Mouse (Mus musculus) embryo, embryonic 10.5 days (tissue): ENCODE measurements around the gene Ascl1.

Experiments used
- DNase-seq: peaks from one replicate; pipeline ENCODE4 v3.0.0-alpha.2; 2015; ENCODE audit warnings: low spot score

Ascl1 gene

DNA sequence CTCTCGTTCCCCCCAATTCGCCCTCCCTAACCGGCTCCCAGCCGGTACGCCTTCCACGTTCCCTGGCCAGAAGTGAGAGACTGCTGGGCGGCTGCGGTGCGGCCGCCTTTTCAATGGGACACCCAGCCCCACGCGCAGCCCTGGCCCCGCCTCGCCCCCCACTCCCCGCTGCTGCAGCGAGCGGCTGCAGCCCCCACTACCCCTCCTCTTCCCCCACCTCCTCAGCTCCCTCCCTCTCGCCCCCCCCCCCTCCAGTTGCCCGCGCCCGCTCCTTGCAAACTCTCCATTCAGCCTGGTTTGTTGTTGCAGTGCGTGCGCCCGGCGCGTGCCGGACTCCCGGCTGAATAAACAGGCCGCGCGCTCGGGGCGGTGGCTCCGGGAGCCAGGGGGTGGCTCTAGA lies at the start of gene Ascl1:
Gene Ascl1 (minus strand): TSS at position 85 of the 400 bp plus-strand sequence.
- DNase-seq: no peak

DNA sequence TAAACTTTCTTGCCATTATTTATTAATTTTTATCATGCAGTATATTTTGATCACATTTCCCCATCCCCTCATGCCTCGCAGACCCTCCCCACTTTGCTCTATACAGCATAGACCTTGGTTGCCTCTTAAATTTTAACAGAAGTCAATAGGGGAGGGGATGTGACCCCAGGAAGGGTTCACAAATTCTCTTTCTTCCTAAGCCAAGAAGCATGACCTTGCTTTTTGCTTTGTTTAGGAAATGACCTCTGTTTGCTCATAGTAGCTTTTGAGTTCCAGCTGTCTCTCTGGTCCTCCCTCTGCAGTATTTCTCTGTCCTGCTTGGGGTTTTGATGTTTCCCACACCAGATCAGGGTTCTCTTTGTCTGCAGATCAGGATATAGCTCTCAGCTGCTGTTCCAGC lies 40.7 kb upstream of the Ascl1 start:
- no peak for DNase-seq

DNA sequence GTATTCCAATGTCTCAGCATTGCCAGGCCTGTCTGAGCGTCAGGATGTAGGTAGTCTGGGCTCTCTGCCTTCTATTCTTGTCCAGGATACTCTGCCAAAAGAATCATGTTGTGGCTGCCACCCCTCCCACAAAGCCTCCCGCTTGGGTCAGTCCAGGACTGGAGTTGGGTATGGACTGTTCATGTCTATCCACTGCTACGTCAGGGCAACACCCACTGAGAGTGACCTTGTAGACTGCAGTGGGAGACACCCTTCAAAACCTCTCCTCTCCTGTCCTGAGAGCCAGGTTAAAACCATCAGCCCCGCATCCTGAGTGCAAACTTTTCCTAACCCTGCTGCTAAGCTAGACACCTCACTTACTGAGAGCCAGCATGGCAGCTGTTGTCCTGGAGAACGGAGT lies 28.2 kb upstream of the Ascl1 start, which contains the start of gene Pah:
Gene Pah (plus strand): TSS at position 150 of the 400 bp plus-strand sequence.
- no peak for DNase-seq

GRCm38 (mm10) chr10:87520401-87521116 lies 27.1 kb upstream of the Ascl1 start:
- DNase-seq: no peak

GRCm38 (mm10) chr10:87518585-87518984 lies 25.1 kb upstream of the Ascl1 start:
- DNase-seq: no peak

DNA sequence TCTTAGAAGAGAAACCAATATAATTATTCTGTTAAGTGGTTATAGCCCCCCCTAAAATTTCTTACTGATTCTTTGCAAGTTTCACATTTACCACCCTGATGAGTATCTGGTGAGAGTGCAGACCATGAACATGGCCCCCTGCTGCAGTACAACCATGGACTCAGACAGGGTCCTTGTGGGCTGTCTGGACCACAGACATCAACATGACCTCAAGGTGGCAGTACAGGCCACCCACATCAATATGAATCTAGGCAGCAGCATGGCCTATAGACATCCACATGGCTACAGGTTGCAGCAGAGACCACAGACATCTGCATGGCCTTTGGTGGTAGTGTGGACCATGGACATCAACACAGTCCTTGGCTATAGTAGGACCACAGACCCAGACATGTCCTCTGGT lies 19.6 kb upstream of the Ascl1 start:
- DNase-seq: peak; percentile 11

DNA sequence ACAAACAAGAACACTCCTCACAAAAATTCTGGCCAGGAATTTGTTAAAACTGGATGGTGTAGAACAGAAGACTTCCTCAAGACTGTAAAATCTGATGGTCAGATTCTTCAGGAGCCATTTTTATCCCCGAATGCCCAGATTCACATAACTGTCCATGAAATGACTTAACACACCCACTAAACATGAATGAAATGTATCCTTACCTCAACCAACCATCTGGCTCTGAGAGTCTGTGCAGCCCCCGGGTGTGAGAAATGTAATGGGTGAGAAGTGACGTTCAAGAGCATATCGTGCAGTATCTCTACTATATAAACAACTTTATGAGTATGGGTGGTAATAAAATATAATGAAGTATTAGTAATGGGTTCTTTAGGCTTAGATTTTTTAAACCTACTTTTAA lies 15.1 kb upstream of the Ascl1 start:
- DNase-seq: no peak

DNA sequence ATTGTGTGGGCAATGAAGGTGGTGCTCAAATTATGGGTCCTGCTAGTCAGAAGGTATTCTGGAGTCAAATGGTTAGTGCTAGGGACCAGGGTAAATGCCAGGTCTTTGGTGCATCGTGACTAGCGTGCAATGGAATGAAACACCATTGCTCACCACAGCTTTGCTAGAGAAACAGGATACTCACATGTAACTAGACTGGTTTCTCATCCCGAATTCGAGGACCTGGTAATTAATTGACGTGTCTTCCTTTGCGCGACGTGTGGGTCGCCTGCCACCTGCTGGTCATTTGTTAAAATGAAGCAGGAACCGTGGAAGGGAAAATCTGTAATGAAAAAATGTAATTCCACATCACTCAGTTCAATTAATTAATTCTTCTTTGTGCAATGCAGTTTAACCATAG lies 10.5 kb upstream of the Ascl1 start:
- DNase-seq: peak; percentile 77

DNA sequence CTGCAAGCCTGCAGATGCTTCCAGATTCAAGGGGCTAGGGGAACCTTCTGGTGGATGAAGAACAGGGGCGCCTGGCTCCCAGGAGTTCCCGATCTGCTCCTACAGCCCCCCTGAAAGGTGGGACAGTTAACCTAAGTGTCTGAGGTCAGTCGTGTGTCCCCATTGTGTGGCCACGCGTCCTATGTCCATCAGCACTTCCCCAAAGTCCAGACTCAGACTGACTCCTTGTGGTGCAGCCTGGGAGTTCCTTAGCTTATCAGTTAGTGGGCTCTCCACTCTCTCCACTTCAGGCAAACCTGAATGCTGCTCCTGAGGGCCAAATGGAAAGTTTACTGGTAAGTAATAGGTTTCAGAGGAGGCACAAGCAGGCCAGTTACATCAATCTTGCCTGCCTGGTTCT lies 8.8 kb upstream of the Ascl1 start:
- peak; percentile 77 for DNase-seq

DNA sequence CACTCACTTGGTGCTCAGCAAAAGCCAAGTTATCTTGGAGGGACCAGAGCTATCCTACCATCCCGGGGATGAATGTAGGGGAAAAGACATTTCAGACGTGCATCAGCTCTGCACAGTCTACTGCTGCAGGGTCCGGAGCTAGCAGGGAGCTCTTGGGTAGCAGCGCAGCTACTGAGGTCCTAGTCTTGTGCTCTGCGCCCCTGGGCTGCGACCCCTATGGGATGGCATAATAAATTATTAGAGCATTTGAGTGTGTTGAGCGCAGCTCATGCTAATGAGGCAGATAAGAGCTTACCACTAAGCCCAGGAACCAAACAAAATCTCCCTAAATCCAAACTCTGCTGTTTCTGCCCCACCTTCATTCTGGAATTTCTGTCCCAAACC lies 8.2 kb upstream of the Ascl1 start:
- DNase-seq: peak; percentile 59

DNA sequence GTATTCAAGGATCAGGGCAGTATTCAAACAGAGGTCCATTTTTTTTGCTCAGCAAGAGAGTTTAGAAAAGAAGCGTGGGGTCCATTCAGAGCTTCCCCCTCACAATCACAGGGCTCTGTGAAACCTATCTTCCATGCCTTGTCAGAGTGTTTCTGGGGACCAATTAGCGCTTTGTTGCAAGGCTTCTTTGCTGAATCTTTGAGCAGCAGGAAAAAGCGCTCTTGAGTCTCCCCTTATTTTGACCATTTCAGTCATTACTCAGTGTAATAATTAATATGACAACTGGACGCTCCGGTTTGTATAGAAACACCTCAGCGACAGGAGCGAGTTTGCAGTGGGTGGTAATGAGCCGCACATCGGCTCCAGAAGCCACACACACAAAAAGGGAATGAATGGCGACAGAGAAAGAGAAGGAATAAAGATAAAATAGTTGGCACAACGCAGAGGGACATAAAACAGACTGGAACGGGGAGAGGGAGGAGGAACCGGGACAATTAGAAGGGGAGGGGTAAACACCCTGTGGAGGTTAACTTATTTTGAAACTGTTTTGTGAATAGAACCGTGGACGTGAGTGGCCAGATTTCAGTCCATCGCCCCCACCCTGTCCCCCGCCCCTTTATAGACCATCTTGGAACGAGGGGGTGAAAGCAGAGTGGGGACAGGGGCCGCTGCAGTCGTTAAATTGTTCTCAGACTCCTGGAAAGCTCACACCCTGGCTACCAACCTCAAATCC lies 7.6 kb upstream of the Ascl1 start:
- DNase-seq: peak; percentile 56

GRCm38 (mm10) chr10:87497056-87497455 lies 3.6 kb upstream of the Ascl1 start:
- no peak for DNase-seq

- DNase-seq: peak; percentile 40
Observed at GRCm38 (mm10) chr10:87494596-87494995, 1.1 kb upstream of the Ascl1 start.

GRCm38 (mm10) chr10:87494176-87494575 lies 716 bp upstream of the Ascl1 start:
- no peak for DNase-seq

- DNase-seq: peak; percentile 79
Observed at GRCm38 (mm10) chr10:87492661-87493551, 554 bp downstream of the Ascl1 start.

- no peak for DNase-seq
Observed at GRCm38 (mm10) chr10:87492332-87492660, 1.2 kb downstream of the Ascl1 start.

- DNase-seq: peak; percentile 61
Observed at GRCm38 (mm10) chr10:87491485-87492040, 1.9 kb downstream of the Ascl1 start.

- DNase-seq: peak; percentile 22
Observed at GRCm38 (mm10) chr10:87490328-87490727, 3.1 kb downstream of the Ascl1 start.

GRCm38 (mm10) chr10:87489246-87490009 lies 4.0 kb downstream of the Ascl1 start:
- DNase-seq: peak; percentile 83

GRCm38 (mm10) chr10:87488429-87489145 lies 4.9 kb downstream of the Ascl1 start:
- DNase-seq: peak; percentile 92
